Mouse (Mus musculus) heart, postnatal 4 days (tissue): ENCODE data around the gene 5031410I06Rik. TPM values are rescaled to one million over a fixed set of nuclear protein-coding genes. Genes with fewer than 3 reads are reported as not detected.
"Not testable (repeated sequence)": the region's sequence is repeated elsewhere in the genome, so short reads cannot be mapped to it uniquely, and the experiment has no call there.

Source experiments
- DNase-seq: peaks from one replicate; pipeline ENCODE4 v3.0.0; 2021
- total RNA-seq, 2 experiments: library from RNA; stranded (reverse); gene quantifications; 2 replicates each; pipeline ENCODE4 v1.2.3; 2021

5031410I06Rik gene
- total RNA-seq, result not detected

- DNase-seq, result not testable (repeated sequence)
Measured at GRCm38 (mm10) chr5:26105262-26105661, at the start of gene 5031410I06Rik. TSS of gene 5031410I06Rik (minus strand) at chr5:26105362.

- no peak for DNase-seq
Measured at GRCm38 (mm10) chr5:26142891-26143290, 37.7 kb upstream of the 5031410I06Rik start.

GRCm38 (mm10) chr5:26121321-26121720, 16.2 kb upstream of the 5031410I06Rik start, which contains the start of gene Gm10220:
TSS of gene Gm10220 (minus strand) at chr5:26121421.
- DNase-seq, result not testable (repeated sequence)

- DNase-seq, result not testable (repeated sequence)
Measured at GRCm38 (mm10) chr5:26089191-26089590, 16.0 kb downstream of the 5031410I06Rik start, which contains the start of gene Gm10471. TSS of gene Gm10471 (minus strand) at chr5:26089291.

- not testable (repeated sequence) for DNase-seq
Measured at GRCm38 (mm10) chr5:26079023-26079422, 26.1 kb downstream of the 5031410I06Rik start.

- DNase-seq, result no peak
Measured at GRCm38 (mm10) chr5:26070716-26071115, 34.4 kb downstream of the 5031410I06Rik start.

GRCm38 (mm10) chr5:26058481-26058880, 46.7 kb downstream of the 5031410I06Rik start, which contains the start of gene Gm7347:
TSS of gene Gm7347 (minus strand) at chr5:26058581.
- not testable (repeated sequence) for DNase-seq

Other genes with a start within 250 kb of the 5031410I06Rik start
- gene Gm21663, start 163.0 kb downstream of the 5031410I06Rik start, total RNA-seq, result not detected
- not detected for gene Gm21671, start 150.9 kb downstream of the 5031410I06Rik start, total RNA-seq
- gene Gm21680, start 132.7 kb downstream of the 5031410I06Rik start, total RNA-seq, result not detected
- not detected for gene Gm21698, start 116.7 kb downstream of the 5031410I06Rik start, total RNA-seq
- gene Gm1979, start 100.6 kb downstream of the 5031410I06Rik start, total RNA-seq, result not detected
- gene Gm5862, start 82.4 kb downstream of the 5031410I06Rik start, total RNA-seq, result not detected
- not detected for gene Speer4a, start 65.8 kb downstream of the 5031410I06Rik start, total RNA-seq
- not detected for gene Gm7347, start 46.8 kb downstream of the 5031410I06Rik start, total RNA-seq
- gene Gm10471, start 16.1 kb downstream of the 5031410I06Rik start, total RNA-seq, result not detected
- not detected for gene Gm10220, start 16.1 kb upstream of the 5031410I06Rik start, total RNA-seq
- gene Gm7361, start 152.3 kb upstream of the 5031410I06Rik start, total RNA-seq, result not detected